Mouse (Mus musculus) lung, embryonic 16.5 days (tissue): ENCODE measurements around the gene 1500009C09Rik. TPM values are rescaled to one million over a fixed set of nuclear protein-coding genes. Genes with fewer than 3 reads are reported as not detected.

Experiments used
- ATAC-seq: fragments of 200-750 bp; cut with Nextera tagmentation; 2 replicates; pipeline ENCODE4 v1.8.0; 2017; ENCODE audit warnings: low read depth, mild to moderate bottlenecking, moderate library complexity
- H3K27ac ChIP-seq: fragments of 300-500 bp; sonication (generic); 2 replicates; pipeline ENCODE4 v1.5.1; 2014; ENCODE audit warnings: mild to moderate bottlenecking, control low read depth, low read length
- H3K27me3 ChIP-seq: fragments of 300-500 bp; sonication (generic); 2 replicates; pipeline ENCODE4 v1.6.1; 2014; ENCODE audit warnings: low read depth, low read length, mixed read lengths; ENCODE audit not compliant: control insufficient read depth, insufficient read depth
- H3K36me3 ChIP-seq: fragments of 300-500 bp; sonication (generic); 2 replicates; pipeline ENCODE4 v1.6.1; 2014; ENCODE audit warnings: low read length; ENCODE audit not compliant: control insufficient read depth, insufficient read depth
- H3K4me1 ChIP-seq: fragments of 300-500 bp; sonication (generic); replicated peaks from 2 replicates; pipeline ENCODE4 v1.6.1; 2014; ENCODE audit warnings: low read length, mixed read lengths; ENCODE audit not compliant: control insufficient read depth, insufficient read depth
- H3K4me2 ChIP-seq: fragments of 300-500 bp; sonication (generic); 2 replicates; pipeline ENCODE4 v1.6.1; 2014; ENCODE audit warnings: low read depth, low read length, control low read depth
- H3K4me3 ChIP-seq: fragments of 300-500 bp; sonication (generic); 2 replicates; pipeline ENCODE4 v1.5.1; 2014; ENCODE audit warnings: mild to moderate bottlenecking, low read length, control low read depth
- H3K9ac ChIP-seq: fragments of 300-500 bp; sonication (generic); 2 replicates; pipeline ENCODE4 v1.6.1; 2014; ENCODE audit warnings: low read length, control low read depth
- H3K9me3 ChIP-seq: fragments of 300-500 bp; sonication (generic); 2 replicates; pipeline ENCODE4 v1.6.1; 2016; ENCODE audit warnings: low read length; ENCODE audit not compliant: control insufficient read depth
- WGBS: fragments of 180-500 bp; shearing (Covaris S2); extraction: QIAGEN DNeasy Blood & Tissue Kit; methylation state at CpG from one replicate; pipeline ENCODE4 v1.1.7; 2014; 5-methylcytosine and 5-hydroxymethylcytosine counted together
- polyA plus RNA-seq: library from polyadenylated mRNA; unstranded; fragments of >200 nt; fragmentation: Nextera tagmentation; extraction: Ambion mirVana; gene quantifications from 2 replicates; pipeline ENCODE4 v1.2.1, GENCODE M21; 2015

Gene 1500009C09Rik
- polyA plus RNA-seq, 1 experiment from 2014 or later, result not detected

GRCm38 (mm10) chr15:82225769-82226168 is 26.4 kb upstream of the 1500009C09Rik start:
- no peak overlapping the region for H3K4me2 ChIP-seq
- no peak overlapping the region for H3K4me3 ChIP-seq
- H3K27ac ChIP-seq, result no peak overlapping the region
- H3K36me3 ChIP-seq, result no peaks in the 10 kb centered on the region
- no peaks in the 10 kb centered on the region for H3K9me3 ChIP-seq
- no peak for ATAC-seq
- peaks cover 19% of the 10 kb centered on the region for H3K27me3 ChIP-seq
- peaks cover 6% of the 10 kb centered on the region for H3K4me1 ChIP-seq
- H3K9ac ChIP-seq, result no peak overlapping the region
- 75% methylated on average over 5 of the region's 5 CpGs for WGBS

GRCm38 (mm10) chr15:82229542-82230045 is 22.6 kb upstream of the 1500009C09Rik start:
- WGBS, result 41% methylated on average over 11 of the region's 11 CpGs
- Histone ChIP-seq H3K27ac (no peak overlapping the region), H3K27me3 (peaks cover 7% of the 10 kb centered on the region), H3K4me2 (no peak overlapping the region), H3K4me1 (no peaks in the 10 kb centered on the region; the same call in 1 of the 2 replicates), H3K9ac (no peak overlapping the region), H3K36me3 (no peaks in the 10 kb centered on the region), H3K9me3 (no peaks in the 10 kb centered on the region), H3K4me3 (no peak overlapping the region)
- ATAC-seq, result peak; percentile 46

GRCm38 (mm10) chr15:82230098-82230611 is 22.0 kb upstream of the 1500009C09Rik start:
- WGBS, result 75% methylated on average over 6 of the region's 6 CpGs
- no peak for ATAC-seq
- H3K9ac ChIP-seq, result no peak overlapping the region

DNA sequence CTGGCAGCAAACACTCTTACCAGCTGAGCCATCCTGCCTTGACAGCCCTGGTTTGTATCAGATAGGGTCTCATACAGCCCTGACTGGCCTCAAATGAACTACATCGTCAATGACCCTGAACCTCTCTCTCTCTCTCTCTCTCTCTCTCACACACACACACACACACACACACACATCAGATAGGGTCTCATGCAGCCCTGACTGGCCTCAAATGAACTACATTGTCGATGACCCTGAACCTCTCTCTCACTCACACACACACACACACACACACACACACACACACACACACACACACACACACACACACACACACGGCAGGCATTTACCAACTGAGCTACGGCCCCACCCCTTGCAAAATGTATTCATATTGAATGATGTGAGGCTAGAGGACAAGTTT is 21.1 kb upstream of the 1500009C09Rik start:
- no peak overlapping the region for H3K4me2 ChIP-seq
- ATAC-seq, result no peak; the same call in 1 of the 2 replicates
- H3K4me1 ChIP-seq, result no peaks in the 10 kb centered on the region; the same call in 1 of the 2 replicates
- no peak overlapping the region for H3K27ac ChIP-seq
- H3K27me3 ChIP-seq, result no peaks in the 10 kb centered on the region
- no peak overlapping the region for H3K4me3 ChIP-seq
- no peaks in the 10 kb centered on the region for H3K9me3 ChIP-seq
- 56% methylated on average over 4 of the region's 4 CpGs for WGBS
- H3K36me3 ChIP-seq, result no peaks in the 10 kb centered on the region
- no peak overlapping the region for H3K9ac ChIP-seq

More at GRCm38 (mm10) chr15:82230098-82230611, 22.0 kb upstream of the 1500009C09Rik start:
- no peak overlapping the region for H3K4me2 ChIP-seq
- H3K27me3 ChIP-seq, result peaks cover 2% of the 10 kb centered on the region
- H3K9me3 ChIP-seq, result no peaks in the 10 kb centered on the region
- no peaks in the 10 kb centered on the region for H3K36me3 ChIP-seq
- H3K4me1 ChIP-seq, result no peaks in the 10 kb centered on the region; the same call in 1 of the 2 replicates
- H3K4me3 ChIP-seq, result no peak overlapping the region
- H3K27ac ChIP-seq, result no peak overlapping the region

- Histone ChIP-seq H3K27ac (no peak overlapping the region), H3K4me2 (no peak overlapping the region), H3K27me3 (no peaks in the 10 kb centered on the region), H3K4me3 (no peak overlapping the region), H3K9me3 (no peaks in the 10 kb centered on the region), H3K9ac (no peak overlapping the region), H3K4me1 (no peaks in the 10 kb centered on the region; the same call in 1 of the 2 replicates), H3K36me3 (no peaks in the 10 kb centered on the region)
- no peak for ATAC-seq
- WGBS, result 60% methylated on average over 11 of the region's 11 CpGs
These were observed 20.4 kb upstream of the 1500009C09Rik start for GRCm38 (mm10) chr15:82231591-82232378.

DNA sequence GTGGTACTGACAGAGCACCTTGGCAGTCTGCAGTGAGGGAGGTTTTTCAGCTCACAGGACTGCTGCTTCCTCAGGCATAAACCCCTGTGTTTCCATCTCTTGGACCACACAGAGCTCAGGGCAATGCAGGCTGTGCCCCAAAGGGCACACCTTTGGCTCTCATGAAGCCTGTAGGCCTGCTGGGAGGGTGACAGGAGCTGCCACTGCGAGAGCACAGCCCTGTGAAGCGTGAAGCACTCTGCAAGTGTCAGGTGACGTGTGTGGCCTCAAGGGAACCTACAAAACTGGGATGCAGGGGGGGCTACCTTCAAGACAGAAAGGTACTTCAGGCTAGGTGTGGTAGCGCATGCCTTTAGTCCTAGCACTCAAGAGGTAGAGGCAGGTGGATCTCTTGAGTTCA is 19.5 kb upstream of the 1500009C09Rik start:
- ATAC-seq, result no peak
- no peaks in the 10 kb centered on the region for H3K9me3 ChIP-seq
- no peak overlapping the region for H3K4me3 ChIP-seq
- H3K27ac ChIP-seq, result no peak overlapping the region
- WGBS, result 56% methylated on average over 4 of the region's 4 CpGs
- H3K4me2 ChIP-seq, result no peak overlapping the region
- H3K9ac ChIP-seq, result no peak overlapping the region
- no peaks in the 10 kb centered on the region for H3K27me3 ChIP-seq
- H3K4me1 ChIP-seq, result no peaks in the 10 kb centered on the region; the same call in 1 of the 2 replicates
- H3K36me3 ChIP-seq, result no peaks in the 10 kb centered on the region

DNA sequence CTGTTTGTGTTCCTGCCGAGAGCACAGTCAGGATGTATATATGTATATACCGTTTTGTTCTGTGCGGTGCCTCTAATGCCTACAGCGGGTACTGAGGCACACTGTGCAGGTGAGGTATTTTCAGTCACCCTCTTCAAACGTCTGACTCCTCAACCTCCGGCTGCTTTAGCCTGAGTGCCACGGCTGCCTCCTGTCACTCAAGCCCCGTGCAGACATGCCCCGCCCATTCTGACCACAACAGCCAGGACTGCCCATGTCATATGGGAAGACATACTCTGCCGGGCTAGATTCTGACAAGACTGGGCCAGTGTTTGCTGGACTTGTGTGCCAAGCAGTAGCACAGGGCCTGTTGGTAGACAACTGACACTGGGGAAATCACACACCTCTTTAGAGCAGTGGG is 16.5 kb upstream of the 1500009C09Rik start:
- H3K9ac ChIP-seq, result no peak overlapping the region
- no peaks in the 10 kb centered on the region for H3K9me3 ChIP-seq
- H3K4me1 ChIP-seq, result no peaks in the 10 kb centered on the region
- peak; percentile 39; the same call in 1 of the 2 replicates for ATAC-seq
- H3K36me3 ChIP-seq, result no peaks in the 10 kb centered on the region
- H3K4me3 ChIP-seq, result no peak overlapping the region
- 48% methylated on average over 10 of the region's 10 CpGs for WGBS
- H3K27ac ChIP-seq, result no peak overlapping the region
- H3K4me2 ChIP-seq, result no peak overlapping the region
- no peaks in the 10 kb centered on the region for H3K27me3 ChIP-seq

DNA sequence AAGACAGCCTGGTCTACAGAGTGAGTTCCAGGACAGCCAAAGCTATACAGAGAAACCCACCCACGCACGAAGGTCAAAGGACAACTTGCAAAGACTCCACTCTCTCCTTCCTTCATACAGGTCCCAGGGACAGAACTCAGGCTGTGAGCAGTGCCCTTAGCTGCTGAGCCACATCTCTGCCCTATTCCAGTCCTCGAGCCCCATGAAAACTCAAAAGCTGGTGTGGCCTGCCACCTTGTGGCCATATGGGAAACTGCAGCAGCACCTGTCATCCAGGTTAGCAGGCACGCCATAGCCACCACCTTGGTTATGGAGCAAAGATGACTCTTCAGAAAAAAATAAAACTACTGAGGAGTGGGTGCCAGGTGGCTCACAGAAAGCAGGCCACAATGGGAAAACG is 15.6 kb upstream of the 1500009C09Rik start:
- H3K4me2 ChIP-seq, result no peak overlapping the region
- H3K36me3 ChIP-seq, result no peaks in the 10 kb centered on the region
- no peak overlapping the region for H3K4me3 ChIP-seq
- 28% methylated on average over 5 of the region's 5 CpGs for WGBS
- H3K27me3 ChIP-seq, result no peaks in the 10 kb centered on the region
- H3K27ac ChIP-seq, result no peak overlapping the region
- H3K9me3 ChIP-seq, result no peaks in the 10 kb centered on the region
- H3K9ac ChIP-seq, result no peak overlapping the region
- H3K4me1 ChIP-seq, result no peaks in the 10 kb centered on the region
- peak; percentile 70 for ATAC-seq

GRCm38 (mm10) chr15:82243311-82243710 is 8.9 kb upstream of the 1500009C09Rik start:
- Histone ChIP-seq H3K27ac (no peak overlapping the region), H3K9me3 (no peaks in the 10 kb centered on the region), H3K4me3 (peak overlapping the region; percentile 80), H3K27me3 (no peaks in the 10 kb centered on the region), H3K9ac (peak overlapping the region; percentile 78), H3K36me3 (no peaks in the 10 kb centered on the region), H3K4me2 (peak overlapping the region; percentile 95), H3K4me1 (peaks cover 5% of the 10 kb centered on the region; the same call in 1 of the 2 replicates)
- ATAC-seq, result no peak
- WGBS, result 66% methylated on average over 3 of the region's 3 CpGs
